Mouse (Mus musculus) mature B cell (primary cell): ENCODE measurements around the gene Efcab10.

ENCODE experiments used
- in situ Hi-C: fragments of 300-500 bp; cut with MboI; formaldehyde crosslinking; loops from 2 replicates; pipeline ENCODE4 v1.14.3; 2019

The Efcab10 gene

DNA sequence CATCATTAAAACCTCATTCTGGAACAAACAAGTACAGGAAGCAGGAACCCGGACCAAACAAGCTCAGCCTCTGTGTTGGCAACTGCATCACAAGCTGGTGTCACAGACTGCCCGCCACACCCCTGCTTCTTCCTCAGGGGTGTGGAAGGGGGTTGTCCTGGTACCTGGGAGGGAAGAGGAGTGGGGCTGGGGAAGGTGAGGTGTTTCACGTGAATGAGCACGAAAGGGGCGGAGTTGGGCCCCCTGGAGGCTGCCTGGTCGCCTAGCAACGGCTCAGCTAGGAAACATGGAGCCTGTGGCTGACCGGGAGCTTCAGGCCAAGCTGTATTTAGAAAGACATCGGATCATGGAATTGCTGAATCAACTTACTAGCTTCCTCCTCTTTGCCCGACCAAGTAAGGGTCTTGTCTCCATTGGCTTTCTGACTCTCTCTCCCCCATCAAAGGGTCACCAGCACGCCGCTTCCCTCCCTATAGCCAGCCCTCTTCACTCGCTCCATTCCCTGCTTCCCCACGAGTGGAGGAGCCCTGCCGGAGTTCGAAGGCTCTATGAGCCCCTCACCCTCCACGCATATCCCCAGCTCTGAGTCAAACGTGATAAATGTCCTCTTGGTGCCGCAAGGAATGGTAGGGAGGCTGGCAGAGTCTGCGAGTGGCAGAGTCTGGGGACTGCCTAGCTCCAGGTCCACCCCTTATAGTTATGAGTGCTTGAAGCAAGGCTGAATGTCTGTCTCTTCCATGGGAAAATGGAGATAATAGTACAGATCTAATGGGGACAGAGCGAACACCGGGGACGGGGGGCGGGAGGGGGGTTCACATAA lies at the start of gene Efcab10:
Gene Efcab10, plus strand, starts transcription at position 51 of the 820 bp plus-strand sequence.
- in situ Hi-C loops, result no loop called here

- in situ Hi-C loops, result loop anchor here (10.0 kb wide), 1 partner anchor 320 kb away; no protein-coding TSS in a partner anchor
Observed at GRCm38 (mm10) chr12:33344970-33345772, 49.5 kb upstream of the Efcab10 start.

GRCm38 (mm10) chr12:33345773-33346435 lies 48.8 kb upstream of the Efcab10 start:
- in situ Hi-C loops, result loop anchor here (10.0 kb wide), 1 partner anchor 321 kb away; no protein-coding TSS in a partner anchor

- in situ Hi-C loops, result no loop called here
Observed at GRCm38 (mm10) chr12:33352671-33353070, 42.0 kb upstream of the Efcab10 start.

- in situ Hi-C loops, result no loop called here
Observed at GRCm38 (mm10) chr12:33358345-33358744, 36.3 kb upstream of the Efcab10 start.

- in situ Hi-C loops, result no loop called here
Observed at GRCm38 (mm10) chr12:33359209-33359608, 35.4 kb upstream of the Efcab10 start.

- in situ Hi-C loops, result no loop called here
Observed at GRCm38 (mm10) chr12:33359878-33360482, 34.7 kb upstream of the Efcab10 start.

GRCm38 (mm10) chr12:33360729-33361128 lies 33.9 kb upstream of the Efcab10 start:
- in situ Hi-C loops, result no loop called here

GRCm38 (mm10) chr12:33364511-33364910 lies 30.1 kb upstream of the Efcab10 start:
- in situ Hi-C loops, result no loop called here

GRCm38 (mm10) chr12:33365133-33365532 lies 29.5 kb upstream of the Efcab10 start:
- in situ Hi-C loops, result no loop called here

GRCm38 (mm10) chr12:33369555-33369954 lies 25.1 kb upstream of the Efcab10 start:
- in situ Hi-C loops, result no loop called here

DNA sequence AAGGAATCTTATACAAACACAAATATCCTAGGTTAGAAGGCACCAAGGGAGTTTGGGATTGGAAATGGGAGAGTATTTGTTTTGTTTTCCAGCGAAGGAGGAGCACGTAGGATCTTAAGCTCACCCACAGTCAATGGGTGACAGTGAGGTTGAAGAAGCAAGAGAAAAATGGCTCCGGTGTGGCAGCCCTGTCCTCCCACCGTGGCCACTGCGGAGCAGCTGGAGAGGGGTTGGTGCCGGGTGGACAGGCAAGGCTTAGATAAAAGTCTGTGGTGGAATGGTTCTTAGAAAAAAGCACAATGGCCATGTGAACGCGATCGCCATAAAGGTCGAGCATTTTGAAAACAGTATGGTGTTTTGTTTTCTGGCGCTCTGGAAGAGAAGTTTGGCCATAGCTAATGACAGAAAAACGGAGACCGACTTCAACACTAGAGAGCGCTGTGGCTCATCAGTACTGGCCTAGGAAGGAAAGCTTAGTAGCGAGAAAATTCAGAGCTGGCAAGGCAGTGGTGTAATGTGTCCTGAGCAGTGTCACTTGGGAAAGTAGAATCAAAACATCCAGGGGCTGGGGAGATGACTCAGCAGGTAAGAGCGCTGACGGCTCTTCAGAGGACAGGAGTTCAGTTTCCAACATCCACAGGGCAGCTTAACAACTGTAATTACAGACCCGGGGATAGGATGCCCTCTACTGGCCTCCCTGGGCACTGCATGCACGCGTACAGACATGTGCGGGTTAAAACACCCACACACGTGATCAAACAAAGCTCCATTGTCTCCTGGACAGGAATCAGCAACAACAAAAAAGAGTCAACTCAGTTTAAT lies 14.8 kb upstream of the Efcab10 start:
- in situ Hi-C loops, result loop anchor here (10.0 kb wide), 1 partner anchor 1805 kb away; no protein-coding TSS in a partner anchor

DNA sequence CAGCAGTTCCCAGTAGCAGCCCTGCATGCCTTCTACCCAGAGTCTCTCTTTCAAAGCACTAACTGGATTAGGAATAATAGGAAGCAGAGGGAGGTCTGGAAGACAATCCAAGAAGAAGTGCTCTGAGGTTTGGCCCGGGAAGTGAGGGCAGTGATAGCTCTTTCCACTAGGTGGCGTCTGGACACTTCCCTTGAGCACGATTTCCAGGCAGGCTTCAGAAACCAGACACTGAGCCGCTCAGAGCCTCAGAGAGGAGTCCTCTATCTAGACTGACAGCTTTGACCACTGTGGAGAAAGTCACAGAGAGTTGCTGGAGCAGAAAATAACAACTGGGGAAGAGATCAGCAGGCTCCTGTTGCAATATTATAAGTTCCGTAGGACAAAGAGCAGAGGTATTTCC lies 5.8 kb upstream of the Efcab10 start:
- in situ Hi-C loops, result loop anchor here (10.0 kb wide), 1 partner anchor 1796 kb away; no protein-coding TSS in a partner anchor

DNA sequence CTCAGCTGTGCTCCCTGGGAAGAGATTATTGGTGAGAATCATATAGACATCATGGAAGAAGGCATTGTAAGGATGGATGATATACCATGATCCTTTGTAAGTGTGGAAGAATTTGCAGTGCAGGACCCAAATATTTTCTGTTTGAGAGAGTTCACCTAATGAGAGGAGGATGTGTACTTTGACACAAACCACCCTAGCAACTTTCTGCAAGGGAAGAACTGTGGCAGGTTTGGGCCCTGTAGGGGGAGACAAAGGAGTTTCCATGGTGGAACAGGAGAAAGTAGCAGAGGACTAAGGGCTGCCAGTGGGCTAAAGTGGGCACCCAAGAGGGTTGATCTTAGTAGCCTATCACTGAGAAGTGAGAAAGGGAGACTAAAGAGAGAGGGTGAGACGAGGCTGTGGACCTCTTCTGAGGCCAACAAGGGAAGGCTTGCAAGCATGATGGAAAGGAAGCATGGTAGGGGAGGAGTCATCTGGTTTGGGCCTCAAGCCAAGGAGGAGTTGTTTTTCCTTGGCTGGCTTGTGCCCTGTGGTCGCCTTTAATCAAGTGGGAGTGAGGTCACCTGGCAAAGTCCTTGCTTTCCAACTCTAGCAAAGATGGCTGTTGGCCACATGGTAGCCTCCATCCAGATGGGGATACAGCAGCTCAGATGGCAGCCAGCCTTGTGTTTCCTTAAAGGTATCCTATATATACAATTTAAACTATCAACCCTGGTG lies 3.7 kb upstream of the Efcab10 start:
- in situ Hi-C loops, result no loop called here

GRCm38 (mm10) chr12:33403265-33403693 lies 8.6 kb downstream of the Efcab10 start:
- in situ Hi-C loops, result loop anchor here (25.0 kb wide), 1 partner anchor 1259 kb away; no protein-coding TSS in a partner anchor

- in situ Hi-C loops, result loop anchor here (25.0 kb wide), 1 partner anchor 1257 kb away; no protein-coding TSS in a partner anchor
Observed at GRCm38 (mm10) chr12:33404996-33405395, 10.3 kb downstream of the Efcab10 start.

- in situ Hi-C loops, result loop anchor here (25.0 kb wide), 1 partner anchor 1257 kb away; no protein-coding TSS in a partner anchor
Observed at GRCm38 (mm10) chr12:33405398-33406026, 10.9 kb downstream of the Efcab10 start.

- in situ Hi-C loops, result loop anchor here (25.0 kb wide), 1 partner anchor 1251 kb away; no protein-coding TSS in a partner anchor
Observed at GRCm38 (mm10) chr12:33411580-33412151, 17.0 kb downstream of the Efcab10 start.

DNA sequence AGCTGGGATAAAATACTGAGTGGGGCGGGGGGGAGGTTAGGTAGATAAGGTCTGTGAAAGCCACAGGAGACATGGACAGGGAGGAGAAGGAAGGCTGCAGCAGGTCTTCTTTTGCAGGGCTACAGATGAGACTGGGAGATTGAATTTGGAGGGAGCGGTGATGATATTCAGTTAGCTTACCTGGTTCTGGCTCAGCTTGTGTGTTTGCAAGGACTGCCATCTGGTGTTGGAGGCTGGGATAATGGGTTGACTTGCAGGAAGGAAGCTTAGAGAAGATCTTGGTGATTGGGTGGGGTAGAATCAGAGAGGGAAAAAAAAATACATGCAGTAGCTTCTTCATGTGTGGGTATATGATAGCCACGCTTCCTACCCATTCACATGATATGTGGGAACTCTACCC lies 29.7 kb downstream of the Efcab10 start:
- in situ Hi-C loops, result loop anchor here (25.0 kb wide), 1 partner anchor 1238 kb away; no protein-coding TSS in a partner anchor
